Mouse (Mus musculus) adrenal gland, adult 2 months (tissue): ENCODE results near the gene Sema6d. TPM values are rescaled to one million over a fixed set of nuclear protein-coding genes. Genes with fewer than 3 reads are reported as not detected.

Experiments used
- DNase-seq: peaks from one replicate; pipeline ENCODE4 v3.0.0; 2021
- polyA plus RNA-seq: library from polyadenylated mRNA; depleted of rRNA; stranded (reverse); fragments of >200 nt; gene quantifications from 2 replicates; pipeline ENCODE4 v1.2.3, GENCODE M21; 2012
- total RNA-seq, 2 experiments: library from RNA; stranded (reverse); gene quantifications; 2 replicates each; pipeline ENCODE4 v1.2.3; 2021

Sema6d gene
- total and polyA plus RNA-seq, 3 experiments, result 6.1 to 9.3 (median 7.6) TPM

DNA sequence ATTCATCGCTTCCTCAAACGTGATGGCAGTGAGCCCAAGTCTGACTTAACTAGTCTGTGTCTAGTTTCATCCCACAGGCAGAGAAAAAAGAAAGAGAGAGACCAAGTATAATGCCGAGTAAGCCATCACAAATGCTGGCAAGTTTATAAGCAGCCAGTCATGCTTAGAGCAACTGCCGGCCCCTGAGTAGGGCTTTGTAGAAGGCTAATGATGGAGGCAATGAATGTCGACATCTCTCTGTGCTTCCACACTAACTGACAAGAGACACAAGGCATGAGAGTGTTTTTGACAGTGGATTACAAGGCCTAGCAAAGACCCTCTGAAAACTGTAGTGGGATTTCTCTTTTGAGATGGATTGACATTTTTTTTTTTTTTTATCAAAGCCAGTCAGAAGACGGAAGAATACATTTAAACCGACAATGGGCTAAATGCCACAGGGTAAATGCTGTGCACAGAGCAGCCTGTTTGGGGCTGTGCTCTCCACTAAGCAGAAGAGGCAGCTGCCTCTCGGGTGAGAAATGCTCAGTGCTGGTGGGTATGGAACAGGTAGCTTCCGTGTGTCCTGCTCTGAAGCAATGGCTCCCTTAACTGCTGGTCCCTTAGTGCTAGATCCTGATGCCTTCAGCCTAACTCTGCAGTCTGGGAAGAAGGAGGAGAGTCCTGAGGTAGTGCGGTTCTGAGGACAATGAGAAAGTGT, 380.7 kb downstream of the Sema6d start:
- no peak for DNase-seq

DNA sequence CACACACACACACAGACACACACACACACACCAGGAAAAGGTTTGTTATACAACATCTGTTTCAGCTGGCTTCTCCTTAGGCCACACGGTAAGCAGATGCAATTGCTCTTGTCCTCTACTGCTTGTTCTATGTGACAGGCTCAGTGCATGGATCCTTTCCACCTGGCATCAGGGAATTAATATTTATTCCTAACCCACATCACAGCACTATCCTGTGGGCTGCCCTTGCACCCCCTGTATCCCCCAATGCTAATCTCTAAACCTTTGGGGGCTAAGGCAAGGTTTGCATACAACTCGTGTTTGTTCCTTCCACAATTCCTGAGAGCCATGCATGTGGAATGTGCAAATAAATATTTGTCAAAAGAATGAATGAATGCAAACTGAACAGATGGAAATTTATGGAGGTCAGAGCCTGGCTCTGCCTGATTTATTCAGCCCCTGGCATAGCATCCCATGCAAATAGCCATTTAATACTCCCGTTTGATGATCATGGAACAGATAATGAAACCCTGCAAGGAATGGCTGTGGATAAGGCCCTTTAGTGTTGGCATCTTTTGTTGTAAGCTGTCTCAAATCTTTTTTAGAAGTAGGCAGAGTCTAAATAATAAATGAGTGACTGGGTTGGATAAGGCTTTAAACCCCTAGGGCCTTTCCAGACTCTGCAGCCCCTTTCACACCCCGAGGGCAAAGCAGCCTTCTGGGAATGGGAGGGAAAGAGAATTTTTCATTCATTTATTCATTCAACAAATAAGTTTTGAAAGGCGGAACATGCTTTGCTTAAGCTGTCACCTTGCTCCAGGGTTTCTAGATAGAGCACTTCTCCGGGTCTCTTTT, 383.1 kb downstream of the Sema6d start:
- DNase-seq, result no peak

DNA sequence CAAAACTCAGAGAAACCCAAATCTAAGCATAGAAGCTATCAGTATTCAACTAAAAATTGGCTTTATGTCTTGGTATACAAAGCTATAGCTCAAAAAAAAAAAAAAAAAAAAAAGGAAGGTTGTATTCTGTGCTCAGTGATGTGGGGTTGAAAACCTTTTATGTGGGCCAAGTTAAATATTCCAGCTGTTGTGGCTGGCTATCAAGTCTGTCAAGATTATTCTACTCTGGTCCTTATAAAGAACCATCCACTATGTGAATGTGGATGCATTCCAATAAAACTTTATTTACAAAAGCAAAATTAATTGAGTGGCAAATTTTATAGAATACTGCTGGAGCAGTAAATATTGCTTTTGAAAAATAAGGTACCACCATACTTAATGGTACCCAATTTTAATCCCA, 388.1 kb downstream of the Sema6d start:
- DNase-seq, result no peak

DNA sequence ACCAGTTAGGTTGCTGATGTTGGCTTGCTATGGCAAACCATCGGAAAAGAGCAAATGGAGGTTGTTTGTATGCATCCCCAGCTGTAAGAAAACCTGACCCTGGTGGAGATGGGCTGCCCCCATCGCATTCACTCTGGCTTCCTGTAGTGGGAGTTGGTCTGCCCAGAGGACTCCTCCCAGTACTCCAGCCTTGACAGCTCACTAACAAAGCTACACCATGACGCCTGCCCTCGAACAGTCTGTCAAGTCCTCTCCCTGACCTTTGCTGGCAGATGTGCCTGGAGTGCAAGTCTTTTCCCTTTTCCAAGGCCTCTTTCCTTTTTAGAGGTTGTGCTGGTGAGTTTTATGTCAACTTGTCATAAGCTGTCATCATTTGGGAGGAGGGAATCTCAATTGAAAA, 388.8 kb downstream of the Sema6d start:
- DNase-seq, result peak; percentile 5

DNA sequence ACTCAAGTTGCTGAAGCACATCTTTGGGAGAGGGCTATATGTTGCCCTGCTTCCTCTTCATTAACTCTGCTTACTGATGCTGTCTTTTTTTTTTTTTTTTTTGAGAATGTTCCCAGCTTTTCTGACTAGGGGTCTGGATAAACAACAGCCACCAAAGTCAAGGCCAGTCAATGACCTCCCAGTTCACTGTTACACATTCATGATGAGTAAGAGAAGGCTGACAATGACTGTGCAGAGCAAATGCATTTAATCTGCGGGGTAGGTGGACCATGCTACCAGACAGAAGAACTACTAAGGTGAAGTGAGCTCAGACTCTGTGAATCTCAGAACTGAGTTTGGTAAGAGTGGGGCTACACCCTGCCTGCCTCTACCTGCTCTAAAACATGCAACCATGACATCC, 396.0 kb downstream of the Sema6d start:
- peak; percentile 57 for DNase-seq

DNA sequence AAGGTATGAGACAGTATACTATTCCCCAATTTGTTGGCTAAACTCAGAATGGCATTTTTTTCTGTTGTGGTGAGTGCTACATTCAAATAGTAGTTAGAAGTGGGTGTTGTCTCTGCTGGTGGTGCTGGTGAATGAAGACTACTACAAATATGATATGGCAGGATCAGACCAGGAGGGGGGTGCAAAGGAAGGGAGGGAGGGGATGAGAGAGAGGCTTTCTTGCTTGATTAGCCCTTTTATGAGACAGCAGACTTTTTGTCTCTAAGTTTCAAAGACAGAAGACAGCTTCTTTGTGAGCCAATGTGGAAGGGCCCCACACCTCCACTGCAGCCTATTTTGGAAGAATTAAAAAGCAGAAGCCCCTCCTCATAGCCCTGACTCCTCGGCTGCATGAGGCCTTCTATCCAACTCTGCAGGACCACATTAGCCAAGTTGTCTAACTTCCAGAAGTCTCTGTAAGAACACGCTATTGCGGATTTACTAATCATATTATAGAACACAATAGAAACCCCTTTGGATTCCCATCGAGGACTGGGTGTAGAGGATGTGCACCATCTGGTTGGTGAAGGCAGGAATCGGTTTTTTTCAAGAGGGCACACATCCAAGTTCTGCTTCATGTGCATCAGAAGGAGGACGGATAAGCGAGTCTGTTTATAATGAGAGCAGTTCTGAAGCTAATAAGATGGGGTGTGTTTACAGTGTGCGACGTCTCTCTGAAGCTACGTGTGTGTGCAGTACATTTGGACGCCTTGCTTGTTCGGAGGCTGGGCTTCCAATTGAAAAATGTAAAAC, 400.4 kb downstream of the Sema6d start:
- DNase-seq, result no peak

DNA sequence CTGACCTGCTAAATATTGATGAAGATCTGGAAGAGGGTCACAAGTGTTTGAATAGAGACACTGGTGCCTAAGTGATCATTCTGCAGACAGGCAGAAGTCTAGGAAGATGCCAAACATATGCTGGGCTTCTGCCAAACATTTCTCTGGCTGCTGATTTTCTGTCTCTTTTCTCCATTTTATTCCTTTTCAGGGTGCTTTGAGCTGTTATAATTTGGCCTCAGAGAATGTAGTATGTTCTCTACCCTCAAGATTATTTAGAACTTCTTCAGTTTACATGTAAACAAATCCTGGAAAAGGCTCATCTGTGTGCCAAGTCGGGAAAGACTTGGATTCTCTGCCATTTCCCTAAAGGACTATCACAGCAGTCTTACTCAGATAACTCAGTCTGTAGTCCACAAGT, 406.0 kb downstream of the Sema6d start:
- DNase-seq, result no peak

DNA sequence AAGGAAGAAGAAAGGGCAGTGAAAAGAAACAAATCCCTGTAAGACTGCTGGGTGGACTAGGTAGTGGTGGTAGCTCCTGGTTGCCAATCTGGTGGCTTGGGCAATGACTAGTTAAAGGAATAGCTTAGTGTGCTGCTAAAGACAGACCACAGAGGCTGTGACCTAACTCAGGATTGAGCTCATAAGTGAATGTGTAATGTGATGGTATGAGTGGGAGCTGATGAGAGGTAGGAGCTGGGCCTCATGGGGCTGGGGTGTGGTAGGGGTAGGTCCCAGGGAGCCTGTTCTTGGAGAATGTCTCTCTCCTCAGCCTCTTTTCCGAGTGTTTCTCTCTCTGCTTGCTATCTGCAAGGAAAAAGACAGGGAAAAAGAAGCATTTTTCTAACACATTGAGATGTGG, 409.9 kb downstream of the Sema6d start:
- no peak for DNase-seq

DNA sequence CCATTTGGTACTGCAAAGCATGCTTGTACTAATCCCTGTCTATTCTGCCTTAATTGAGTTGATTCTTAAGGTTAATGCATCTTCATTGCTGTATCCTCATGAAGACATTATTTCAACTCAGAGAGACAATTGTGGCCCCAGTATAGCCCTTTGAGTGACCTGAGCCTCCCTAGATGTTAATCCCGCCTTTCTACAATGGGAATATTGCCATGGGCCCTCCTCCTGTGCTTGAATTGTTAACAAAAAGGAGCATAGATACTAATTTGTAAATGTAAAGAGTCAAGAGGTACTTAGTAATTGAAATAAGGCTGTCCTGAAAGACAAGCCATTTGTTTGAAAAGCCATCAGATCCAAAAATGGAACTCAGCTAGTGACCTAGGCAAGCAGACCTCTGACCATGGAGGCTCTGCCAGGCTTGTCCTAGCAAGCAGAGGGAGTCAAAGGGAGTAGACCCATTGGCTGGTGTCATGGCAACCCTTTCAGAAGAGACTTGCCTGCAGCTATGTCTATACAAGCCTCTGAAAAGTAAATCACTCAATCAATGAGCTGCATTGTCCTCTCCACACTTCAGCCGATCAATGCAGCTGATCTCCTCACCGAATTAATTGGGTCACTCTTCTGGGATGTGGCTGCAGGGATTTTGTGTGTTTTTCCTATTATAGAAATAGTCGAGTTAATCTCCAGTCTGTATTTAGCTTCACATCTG, 416.2 kb downstream of the Sema6d start:
- DNase-seq, result no peak

DNA sequence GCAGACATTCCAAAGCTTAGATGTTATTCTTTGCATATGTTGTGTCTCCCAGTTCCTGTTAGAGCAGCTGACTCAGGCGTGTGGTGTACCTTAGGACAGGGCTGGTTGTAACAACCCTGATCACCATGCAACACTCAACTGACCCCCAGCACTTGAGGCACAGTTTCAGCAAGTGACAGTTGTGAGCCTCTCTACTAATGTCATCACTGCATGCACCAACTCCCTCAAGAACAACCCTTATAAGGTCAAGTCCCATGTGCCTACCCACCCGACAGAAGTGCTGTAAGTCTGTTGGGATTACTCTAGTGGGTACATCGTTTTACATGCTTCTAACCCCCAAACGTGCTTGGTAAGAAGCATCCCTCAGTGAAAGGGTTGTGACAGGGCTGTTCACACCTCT, 418.0 kb downstream of the Sema6d start:
- no peak for DNase-seq

DNA sequence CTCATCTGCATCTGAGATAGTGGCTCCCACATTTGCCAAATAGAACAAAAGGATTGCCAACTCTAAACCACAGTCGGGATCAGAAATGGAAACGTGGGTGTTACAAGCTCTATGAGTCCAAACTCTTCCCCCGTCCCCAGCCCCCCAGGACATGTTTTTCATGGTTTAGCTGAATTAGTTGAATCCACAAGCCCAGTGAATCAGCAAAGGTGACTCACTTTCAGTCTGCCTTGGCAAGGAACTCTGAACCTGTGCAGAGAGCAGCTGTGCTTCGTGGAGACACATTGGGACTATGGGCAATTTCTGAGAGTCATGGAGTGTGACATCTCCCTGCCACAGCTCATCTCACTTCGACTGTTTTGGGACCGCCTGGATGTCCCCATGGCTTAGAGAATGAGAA, 419.7 kb downstream of the Sema6d start:
- peak; percentile 6 for DNase-seq

DNA sequence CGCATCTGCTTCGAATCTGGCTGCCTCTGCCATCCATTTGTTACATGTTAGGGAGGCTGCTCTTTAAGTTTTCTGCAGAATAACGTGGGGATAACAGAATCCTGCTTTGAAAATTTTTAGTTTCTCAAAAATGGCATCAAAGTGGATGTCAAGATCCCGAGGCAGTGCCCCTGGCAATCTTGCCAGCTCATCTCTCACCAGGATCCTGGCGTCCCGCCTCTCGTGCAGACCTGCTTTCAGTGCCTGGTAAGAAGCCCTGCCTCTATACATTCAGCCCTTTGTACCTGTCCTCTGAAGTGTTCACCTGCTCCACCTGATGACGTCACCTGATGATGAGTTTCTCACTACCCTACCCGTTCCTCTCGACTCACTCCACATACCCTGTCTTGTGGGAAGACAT, 422.1 kb downstream of the Sema6d start:
- DNase-seq, result no peak

DNA sequence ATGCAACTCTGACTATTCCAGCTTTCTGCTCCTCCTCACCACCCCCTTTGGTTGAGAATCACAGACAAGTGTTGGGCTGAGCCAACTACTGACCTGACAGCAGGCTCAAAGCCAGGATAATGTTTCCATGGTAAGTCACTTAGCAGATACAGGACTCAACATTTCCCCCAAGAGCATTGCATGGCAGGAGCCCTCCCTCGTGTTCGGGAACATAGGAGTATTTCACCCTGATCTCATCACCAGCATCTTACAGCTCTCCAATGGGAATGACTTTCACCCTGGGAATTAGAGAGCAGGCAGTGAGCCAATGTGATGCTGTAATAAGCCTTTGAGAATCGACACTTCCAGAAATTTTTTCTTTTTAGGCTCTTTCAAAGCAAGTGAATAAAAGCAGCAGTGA, 432.7 kb downstream of the Sema6d start:
- no peak for DNase-seq

DNA sequence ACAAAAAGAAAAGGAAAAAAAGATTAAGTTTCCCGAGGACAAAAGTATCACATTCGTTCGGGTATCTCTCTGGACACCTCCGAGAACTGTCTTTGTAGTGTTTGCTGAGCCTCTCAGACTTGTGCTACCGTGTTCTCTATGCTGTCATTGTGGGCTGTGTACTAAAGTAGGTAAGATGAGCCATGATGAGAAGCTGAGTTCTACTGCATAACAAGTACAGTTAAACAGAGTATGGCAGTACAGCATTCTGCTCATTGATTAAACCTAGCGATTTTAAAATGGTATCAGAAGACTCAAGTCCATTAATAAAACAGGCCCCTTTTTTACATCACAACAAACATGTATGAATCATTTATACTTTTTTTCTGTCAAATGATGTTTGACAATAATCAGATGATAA, 433.9 kb downstream of the Sema6d start:
- no peak for DNase-seq

DNA sequence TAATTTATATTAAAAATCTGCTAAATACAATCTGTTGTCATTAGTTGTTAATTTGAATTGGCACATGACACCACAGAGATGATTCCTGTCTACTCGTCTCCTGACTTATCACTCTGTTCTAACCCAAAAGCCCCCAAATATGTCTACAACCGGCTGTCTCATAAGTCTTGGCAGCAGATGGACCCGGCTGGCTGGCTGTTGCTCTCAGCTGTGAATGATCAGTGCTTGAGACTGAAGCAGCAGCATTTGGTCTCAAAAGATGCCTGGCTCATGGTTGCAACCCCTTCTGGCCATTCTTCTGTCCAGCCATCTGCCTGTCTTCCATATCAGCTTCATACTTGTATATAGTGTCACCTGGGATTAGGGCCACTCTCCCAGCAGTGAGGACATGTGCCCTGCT, 434.4 kb downstream of the Sema6d start:
- DNase-seq, result no peak

DNA sequence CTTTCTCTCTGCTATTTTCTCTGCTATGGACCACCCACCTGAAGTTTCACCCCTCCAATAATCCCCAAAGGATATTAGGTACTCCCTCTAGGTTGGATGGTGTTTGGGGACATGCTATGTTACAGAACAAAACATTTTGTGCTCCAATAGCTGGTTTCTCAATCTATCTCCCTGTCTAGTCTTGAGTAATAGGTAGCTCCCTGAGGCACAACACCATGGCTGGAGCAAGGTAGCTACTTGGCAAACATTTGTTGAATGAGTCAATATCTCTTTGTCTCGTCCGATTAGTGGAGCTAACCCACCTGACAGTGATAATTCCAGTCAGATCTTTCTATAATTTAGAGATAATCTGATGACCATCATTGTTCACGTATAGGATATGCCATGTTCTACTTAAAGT, 437.9 kb downstream of the Sema6d start:
- no peak for DNase-seq

DNA sequence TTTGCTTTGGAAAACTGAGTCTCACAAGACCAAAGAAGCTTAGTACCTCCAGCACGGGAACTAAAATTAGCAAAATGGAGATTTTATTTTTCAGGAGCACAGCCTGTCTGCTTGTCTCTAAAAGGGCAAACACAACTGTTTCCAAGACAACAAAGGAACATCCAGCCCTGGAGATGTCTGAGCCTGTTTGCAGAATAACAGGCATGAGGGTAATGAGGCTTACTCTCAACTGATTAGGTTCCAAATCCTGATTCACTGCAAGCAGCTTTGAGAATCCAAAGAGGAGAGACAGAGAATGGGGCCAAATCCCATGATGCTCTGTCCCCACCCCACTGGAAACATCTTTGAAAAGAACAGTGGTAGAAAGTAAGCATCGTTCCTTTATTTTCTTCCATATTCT, 440.7 kb downstream of the Sema6d start:
- no peak for DNase-seq

DNA sequence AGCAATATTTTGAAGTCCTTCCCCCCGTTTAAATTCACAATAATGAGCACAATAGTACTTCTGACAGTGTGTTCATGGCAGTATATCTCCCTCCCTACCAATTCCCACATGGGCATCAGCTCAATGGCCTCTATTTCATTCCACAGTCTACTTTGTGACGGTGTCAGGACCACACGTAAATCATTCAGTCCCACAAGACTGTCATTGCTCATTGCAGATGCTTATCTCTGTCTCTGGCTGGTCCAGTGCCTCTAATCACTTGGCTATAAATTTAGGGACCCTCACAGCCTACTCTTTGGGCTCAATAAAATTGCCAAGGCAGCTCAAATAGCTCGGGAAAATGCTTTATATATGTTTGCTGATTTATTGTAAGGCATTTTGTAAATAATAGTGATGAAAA, 441.3 kb downstream of the Sema6d start:
- DNase-seq, result no peak

DNA sequence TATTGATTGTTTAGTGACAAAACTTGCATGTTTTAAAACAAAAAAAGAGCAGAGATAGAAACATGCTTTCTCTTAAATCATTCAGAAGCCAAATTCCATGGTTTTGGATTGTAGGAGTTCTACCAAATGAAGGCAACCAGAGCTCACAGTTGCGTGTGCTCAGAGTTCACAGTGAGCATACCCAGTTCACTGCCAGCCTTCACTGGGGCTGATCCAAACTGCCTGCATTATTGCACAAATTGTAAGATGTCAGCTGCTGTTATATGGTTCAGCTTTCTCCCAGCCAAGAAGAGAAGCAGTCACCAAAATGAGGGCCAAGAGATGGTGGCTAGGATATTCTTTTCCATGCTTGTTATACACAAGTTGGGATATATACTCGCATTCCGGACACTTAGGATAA, 443.1 kb downstream of the Sema6d start:
- DNase-seq, result no peak

DNA sequence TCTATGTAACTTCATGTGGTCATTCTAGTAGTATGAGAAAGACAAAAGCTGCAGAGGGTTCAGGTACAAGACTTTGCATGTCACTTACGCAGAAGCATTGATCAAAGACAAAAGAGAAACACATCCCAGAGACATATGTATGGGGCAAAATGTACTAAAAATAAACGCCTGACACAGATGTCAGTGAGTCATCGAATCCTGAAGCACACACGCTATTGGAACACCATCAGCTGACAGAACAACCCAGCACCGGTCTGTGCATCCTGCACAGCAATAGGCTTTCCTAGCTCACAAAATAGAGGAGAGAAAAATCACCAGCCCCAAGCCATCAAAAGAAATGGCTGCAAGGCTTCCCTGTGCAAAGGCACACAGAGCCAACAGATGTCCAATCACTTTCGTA, 443.8 kb downstream of the Sema6d start:
- DNase-seq, result no peak

DNA sequence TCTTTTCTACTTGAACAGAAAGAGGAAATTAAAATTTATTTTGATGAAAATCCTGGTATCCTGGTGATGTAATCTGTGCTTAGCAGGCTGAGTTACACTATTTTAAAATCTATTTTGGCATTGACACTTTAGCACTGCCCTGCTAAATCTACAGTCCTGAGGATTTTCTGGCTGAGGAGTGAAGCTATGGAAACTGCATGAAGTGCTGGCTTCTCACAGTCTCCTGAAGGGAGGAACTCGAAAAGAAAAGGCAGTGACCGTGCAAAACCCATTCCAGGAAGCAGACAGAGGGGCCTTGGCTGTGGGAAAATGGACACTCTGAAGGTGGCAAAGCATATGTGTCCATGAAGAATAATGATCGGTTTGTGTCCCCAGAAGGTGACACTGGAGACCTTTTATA, 460.5 kb downstream of the Sema6d start:
- DNase-seq, result no peak

DNA sequence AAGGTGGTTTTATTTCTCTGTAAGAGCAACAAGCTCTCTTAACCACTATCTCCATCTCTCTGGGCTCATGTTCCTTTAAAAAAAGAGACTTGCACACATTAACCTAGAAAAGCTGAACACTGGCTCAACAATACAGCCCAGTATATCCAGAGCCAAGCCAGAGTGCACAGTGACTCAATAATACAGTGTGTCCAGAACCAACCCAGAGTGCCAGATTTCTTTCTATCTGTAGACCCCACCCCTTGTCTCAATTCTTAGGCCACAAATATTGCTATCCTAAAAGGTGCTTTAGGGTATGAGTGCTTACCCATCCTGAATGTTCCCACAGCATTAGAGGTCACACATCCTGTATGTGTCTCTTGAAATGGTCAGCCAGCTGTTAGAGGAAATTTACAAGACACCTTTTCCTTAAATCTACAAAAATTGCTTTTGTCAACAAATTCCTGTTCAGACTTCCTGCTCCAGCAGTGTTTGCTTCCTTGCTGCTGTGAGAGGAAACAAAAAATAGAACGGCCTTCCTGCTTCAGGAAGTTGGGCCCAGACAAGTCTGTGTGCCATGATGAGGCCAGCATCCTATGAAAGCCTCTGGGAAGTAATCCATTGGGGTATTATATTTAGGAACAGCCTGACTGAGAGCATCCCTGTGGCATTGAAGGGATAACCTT, 465.1 kb downstream of the Sema6d start:
- DNase-seq, result peak; percentile 28
